Comparison of ENCODE assay signal across 8 mouse cellular contexts in the genomic region with DNA sequence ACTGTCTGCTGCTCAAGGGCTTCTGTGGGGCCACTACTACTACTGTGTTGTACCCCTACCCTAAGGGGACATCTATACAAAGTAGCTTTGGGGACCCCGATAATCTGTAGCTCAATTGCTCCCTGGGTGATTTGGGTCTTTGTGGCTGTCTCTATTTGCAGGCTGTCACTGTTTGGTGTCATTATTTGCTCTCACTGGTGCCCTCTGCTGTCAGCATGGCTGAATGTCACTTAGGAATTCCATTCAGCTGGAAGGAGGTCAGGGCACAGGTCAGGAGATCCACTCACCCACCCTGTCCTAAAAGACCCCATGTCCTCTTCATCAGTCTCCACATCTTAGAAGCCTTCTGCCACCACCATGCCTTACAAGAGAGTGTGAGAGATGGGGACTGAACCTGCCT. TPM values are rescaled to one million over a fixed set of nuclear protein-coding genes. Genes with fewer than 3 reads are reported as not detected.
DNase-seq lines count a peak whose midpoint lies in the region; ATAC-seq lines count a peak whose summit lies in the region.

No protein-coding gene starts in this region.

- WGBS in heart, embryonic 13.5 days, result 36% methylated on average over 1 of the region's 1 CpGs
- 27% methylated on average over 1 of the region's 1 CpGs for WGBS in midbrain, embryonic 14.5 days

- no peak overlapping the region for H3K4me3 ChIP-seq in heart, embryonic 13.5 days
- H3K4me3 ChIP-seq in midbrain, embryonic 14.5 days (replicated peaks; ENCODE audit: low read depth, low read length), result no peak overlapping the region

- peak; percentile 25 for DNase-seq in right cerebral cortex, adult 18-20 months
- DNase-seq in right cerebral cortex, postnatal 25 days, result no peak
- peak; percentile 64 to 91 for DNase-seq in adrenal gland, adult (ENCODE audit: inconsistent age in 2 of 2, low spot score in 1 of 2)
- DNase-seq in left cerebral cortex, adult 11 months (ENCODE audit: low spot score), result peak; percentile 22
- peak; percentile 77 for DNase-seq in midbrain, embryonic 14.5 days

- H3K9me3 ChIP-seq in heart, embryonic 13.5 days, result no peaks in the 10 kb centered on the region
- H3K9me3 ChIP-seq in midbrain, embryonic 14.5 days (ENCODE audit: control insufficient read depth, low read length), result no peaks in the 10 kb centered on the region

- H3K27me3 ChIP-seq in heart, embryonic 13.5 days (replicated peaks), result no peaks in the 10 kb centered on the region
- H3K27me3 ChIP-seq in midbrain, embryonic 14.5 days (ENCODE audit: control insufficient read depth, insufficient read depth, low read length), result no peaks in the 10 kb centered on the region

- no peak overlapping the region for H3K4me2 ChIP-seq in heart, embryonic 13.5 days
- H3K4me2 ChIP-seq in midbrain, embryonic 14.5 days (ENCODE audit: low read length), result no peak overlapping the region

- H3K9ac ChIP-seq in heart, embryonic 13.5 days, result 0 out of 2 replicates have a peak overlapping the region, but pooled peaks have one; percentile 15
- no peak overlapping the region for H3K9ac ChIP-seq in midbrain, embryonic 14.5 days (replicated peaks; ENCODE audit: low read length)

- peak overlapping the region; percentile 79 for H3K27ac ChIP-seq in heart, embryonic 13.5 days (replicated peaks)
- no peak overlapping the region for H3K27ac ChIP-seq in midbrain, embryonic 14.5 days (replicated peaks; ENCODE audit: low read depth, low read length)

- ATAC-seq in common myeloid progenitor, adult 5-6 weeks (replicated peaks; ENCODE audit: low read depth, poor library complexity, severe bottlenecking), result peak; percentile 73
- no peak for ATAC-seq in heart, embryonic 13.5 days (ENCODE audit: extremely low read depth, insufficient number of reproducible peaks, low FRiP score, low TSS enrichment)
- no peak for ATAC-seq in midbrain, embryonic 14.5 days (ENCODE audit: low FRiP score, low TSS enrichment)
- no peak for ATAC-seq in activated CD4-positive, CD25-positive, alpha-beta regulatory T cell, adult 4 months

- H3K4me1 ChIP-seq in heart, embryonic 13.5 days, result peaks cover 67% of the 10 kb centered on the region
- H3K4me1 ChIP-seq in midbrain, embryonic 14.5 days (ENCODE audit: control insufficient read depth, insufficient read depth, low read length), result no peaks in the 10 kb centered on the region

- no peaks in the 10 kb centered on the region for H3K36me3 ChIP-seq in heart, embryonic 13.5 days
- H3K36me3 ChIP-seq in midbrain, embryonic 14.5 days (ENCODE audit: control insufficient read depth, insufficient read depth, low read length), result no peaks in the 10 kb centered on the region

RNA-seq across cellular contexts. Expression of gene Kcnq1, which starts 32.6 kb away (rescaled TPM):
- not detected in 2 replicates for total RNA-seq in common myeloid progenitor, adult 5-6 weeks (2017)
- polyA plus RNA-seq in heart, embryonic 13.5 days (2015; fragmentation: Nextera tagmentation; extraction: Ambion mirVana), result 15.0 and 15.6 TPM in 2 replicates
- 1.2 and 2.0 TPM in 2 replicates for polyA plus RNA-seq in midbrain, embryonic 14.5 days (2014; fragmentation: Nextera tagmentation; extraction: Ambion mirVana)
- not detected for polyA plus RNA-seq in activated CD4-positive, CD25-positive, alpha-beta regulatory T cell, adult 4 months (2017; shearing (Covaris generic))

RNA-seq across cellular contexts. Expression of gene Trpm5, which starts 44.3 kb away (rescaled TPM):
- total RNA-seq in common myeloid progenitor, adult 5-6 weeks (2017), result not detected in 2 replicates
- 3.5 and 4.4 TPM in 2 replicates for polyA plus RNA-seq in heart, embryonic 13.5 days (2015; fragmentation: Nextera tagmentation; extraction: Ambion mirVana)
- polyA plus RNA-seq in midbrain, embryonic 14.5 days (2014; fragmentation: Nextera tagmentation; extraction: Ambion mirVana), result 0.40 and 1.3 TPM in 2 replicates
- polyA plus RNA-seq in activated CD4-positive, CD25-positive, alpha-beta regulatory T cell, adult 4 months (2017; shearing (Covaris generic)), result not detected
